Mouse (Mus musculus) frontal cortex, postnatal 10 days (tissue): ENCODE results near the gene Gm10277.

Experiments used
- DNase-seq, 2 experiments: peaks; one replicate each; pipeline ENCODE4 v3.0.0; 2022; ENCODE audit warnings: low spot score in 2 of 2, mixed read lengths in 1 of 2

The Gm10277 gene

DNA sequence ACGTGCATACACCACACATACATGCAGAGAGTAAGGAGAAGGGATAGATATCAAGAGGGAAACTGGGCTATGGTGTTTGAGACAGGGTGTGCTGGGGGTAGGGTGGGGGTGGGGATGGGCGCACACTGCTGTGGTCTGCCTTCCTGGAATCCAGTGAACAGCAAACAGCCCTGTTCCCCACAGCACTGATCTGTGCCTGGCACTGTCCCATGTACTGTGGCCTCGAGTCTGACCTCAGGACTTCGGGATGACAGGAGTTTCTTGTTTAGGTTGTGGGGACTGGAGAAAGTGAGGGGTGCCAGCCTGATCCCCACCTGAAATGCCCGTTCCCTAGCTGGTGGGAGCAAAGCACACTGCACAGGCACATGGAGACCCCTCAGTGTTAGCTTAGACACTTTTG is at the start of gene Gm10277:
TSS of gene Gm10277 (minus strand) at position 41 of the 400 bp plus-strand sequence.
- no peak for DNase-seq

- DNase-seq, result no peak
These were observed 49.2 kb upstream of the Gm10277 start for GRCm38 (mm10) chr11:77836751-77837150.

- no peak for DNase-seq
These were observed 48.7 kb upstream of the Gm10277 start for GRCm38 (mm10) chr11:77836290-77836689.

DNA sequence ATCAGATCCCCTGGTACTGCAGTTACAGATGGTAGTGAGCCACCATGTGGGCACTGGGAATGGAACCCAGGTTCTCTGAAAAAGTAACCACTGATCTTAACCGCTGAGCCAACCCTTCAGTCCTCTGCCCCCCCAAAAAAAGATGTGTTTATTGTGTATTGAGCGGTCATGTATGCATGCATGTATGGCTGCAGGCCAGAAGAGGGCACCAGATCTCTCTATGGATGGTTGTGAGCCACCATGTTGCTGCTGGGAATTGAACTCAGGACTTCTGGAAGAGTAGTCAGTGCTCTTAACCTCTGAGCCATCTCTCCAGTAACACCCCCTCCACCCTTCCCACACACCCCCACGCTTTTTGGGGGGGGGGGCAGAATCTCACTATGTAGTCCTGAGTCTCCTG is 47.6 kb upstream of the Gm10277 start:
- no peak for DNase-seq

GRCm38 (mm10) chr11:77832541-77832940 is 45.0 kb upstream of the Gm10277 start:
- no peak for DNase-seq

- DNase-seq, result no peak
These were observed 43.3 kb upstream of the Gm10277 start for GRCm38 (mm10) chr11:77830875-77831274.

DNA sequence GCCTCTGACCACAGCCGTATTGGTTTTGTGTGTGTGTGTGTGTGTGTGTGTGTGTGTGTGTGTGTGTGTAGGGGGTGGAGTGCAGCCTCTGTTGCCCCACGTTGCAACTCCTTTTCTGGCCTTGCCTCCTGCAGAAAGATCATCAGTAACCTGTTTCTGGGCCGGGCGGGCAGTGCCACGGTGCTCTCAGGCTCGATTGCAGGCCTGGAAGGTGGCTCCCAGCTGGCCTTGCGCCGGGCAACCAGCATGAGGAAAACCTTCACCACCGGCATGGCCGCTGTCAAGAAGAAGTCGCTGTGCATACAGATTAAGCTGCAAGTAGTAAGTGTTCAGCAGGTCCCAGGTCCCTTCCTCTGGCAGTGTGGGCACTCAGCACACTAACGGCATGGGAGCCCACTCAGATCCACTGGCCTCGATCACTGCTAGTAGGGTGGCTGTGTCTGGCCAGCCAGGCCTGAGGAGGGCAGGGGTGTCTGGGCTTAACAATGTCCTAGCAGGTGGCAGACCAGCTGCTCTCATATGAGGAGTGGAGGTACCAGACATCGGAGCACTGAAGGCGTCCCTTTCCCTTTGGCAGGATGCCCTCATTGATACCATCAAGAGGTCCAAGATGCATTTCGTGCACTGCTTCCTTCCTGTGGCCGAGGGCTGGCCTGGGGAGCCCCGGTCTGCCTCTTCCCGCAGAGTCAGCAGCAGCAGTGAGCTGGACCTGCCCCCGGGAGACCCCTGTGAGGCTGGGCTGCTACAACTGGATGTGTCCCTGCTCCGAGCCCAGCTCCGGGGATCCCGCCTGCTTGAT is 41.7 kb upstream of the Gm10277 start:
- no peak for DNase-seq

- no peak for DNase-seq
These were observed 40.6 kb upstream of the Gm10277 start for GRCm38 (mm10) chr11:77828163-77828562.

DNA sequence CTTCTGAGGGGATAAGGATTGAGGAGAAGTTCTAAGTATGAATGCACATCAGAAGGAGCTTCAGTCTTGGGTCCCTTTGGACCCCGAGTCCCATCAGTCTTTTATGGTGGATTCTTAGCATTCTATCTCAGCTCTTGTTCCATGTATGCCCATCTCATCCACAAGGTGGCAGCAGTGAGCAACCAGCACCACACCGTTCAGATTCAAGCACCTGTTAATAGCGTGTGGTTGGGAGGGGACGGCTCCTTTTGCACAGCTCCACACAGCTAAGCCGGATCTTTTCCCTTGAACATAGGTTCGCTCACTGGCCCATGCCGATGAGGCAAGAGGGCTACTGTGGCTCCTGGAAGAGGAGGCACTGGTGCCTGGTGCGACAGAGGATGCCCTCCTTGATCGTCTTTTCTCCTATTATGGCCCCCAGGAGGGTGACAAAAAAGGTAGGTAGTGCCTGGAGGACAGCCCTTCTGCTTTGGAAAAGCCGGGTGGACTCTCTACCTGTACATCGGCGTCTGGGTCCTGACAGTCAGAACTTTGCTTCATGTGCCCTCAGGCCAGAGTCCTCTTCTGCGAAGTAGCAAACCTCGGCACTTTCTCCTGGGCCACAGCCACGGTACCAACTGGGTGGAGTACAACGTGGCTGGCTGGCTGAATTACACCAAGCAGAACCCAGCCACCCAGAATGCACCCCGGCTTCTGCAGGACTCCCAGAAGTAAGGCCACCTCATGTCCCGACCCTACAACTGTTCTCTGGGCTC is 39.9 kb upstream of the Gm10277 start:
- peak in 1 of 2 experiments; percentile 77 for DNase-seq

DNA sequence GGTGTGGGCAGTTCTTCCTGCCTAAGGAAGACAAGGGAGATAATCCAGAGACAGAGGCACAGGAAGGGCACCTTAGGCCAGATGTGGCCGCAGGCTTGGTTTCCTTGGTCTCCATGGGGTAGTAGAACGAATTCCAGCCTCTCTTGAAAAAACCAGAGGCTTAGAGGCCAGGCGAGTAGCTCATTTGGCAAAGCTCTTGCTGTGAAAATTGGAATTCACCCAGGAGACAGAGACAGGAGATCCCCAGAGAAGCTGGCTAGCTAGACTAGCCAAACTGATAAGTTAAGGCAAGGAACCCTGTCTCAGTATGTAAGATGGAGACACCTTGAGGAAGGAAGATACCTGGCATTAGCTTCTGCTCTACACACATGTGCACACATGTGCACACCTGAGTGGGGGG is 38.8 kb upstream of the Gm10277 start:
- DNase-seq, result no peak

DNA sequence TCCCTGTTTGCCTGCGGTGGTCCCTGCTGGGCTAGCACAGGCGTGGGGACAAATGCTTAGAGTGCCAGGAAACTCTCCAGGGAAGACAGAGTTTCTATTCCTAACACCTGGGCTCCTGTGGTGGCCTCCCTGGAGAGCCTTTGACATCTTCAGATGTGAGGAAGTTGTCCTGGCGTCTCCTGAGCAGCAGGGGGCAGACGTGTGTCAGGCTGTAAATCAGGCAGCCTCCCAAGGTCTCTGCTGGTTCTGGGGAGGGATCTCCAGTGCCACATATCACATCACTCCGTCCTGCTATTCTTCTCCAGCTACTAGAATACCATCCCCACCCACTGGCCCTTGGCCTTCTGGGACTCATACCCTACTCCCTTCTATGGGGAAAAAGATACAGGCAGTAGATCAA is 38.3 kb upstream of the Gm10277 start:
- peak in 1 of 2 experiments; percentile 75 for DNase-seq

GRCm38 (mm10) chr11:77822781-77823180 is 35.2 kb upstream of the Gm10277 start:
- peak in 1 of 2 experiments; percentile 67 for DNase-seq

DNA sequence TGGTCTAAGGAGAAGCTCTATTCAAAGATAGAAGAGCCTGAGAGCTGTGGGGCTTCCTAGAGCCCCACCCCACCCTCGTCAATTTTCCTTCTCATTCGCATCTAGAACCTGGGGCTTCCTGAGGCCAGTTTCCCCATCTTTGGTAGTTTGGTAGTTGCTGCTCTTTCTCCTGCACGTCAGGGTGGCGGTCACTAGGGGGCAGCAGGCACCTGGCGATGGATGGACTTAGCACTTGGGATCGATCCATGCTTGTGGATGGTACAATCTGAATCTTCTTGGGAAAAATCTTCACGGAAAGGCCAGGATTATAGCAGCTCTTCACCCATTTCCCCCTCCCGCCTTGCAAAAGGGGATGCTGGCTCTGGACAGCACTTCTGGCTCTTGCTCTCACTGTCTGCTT is 34.1 kb upstream of the Gm10277 start:
- no peak for DNase-seq

GRCm38 (mm10) chr11:77816003-77816402 is 28.5 kb upstream of the Gm10277 start:
- DNase-seq, result no peak

DNA sequence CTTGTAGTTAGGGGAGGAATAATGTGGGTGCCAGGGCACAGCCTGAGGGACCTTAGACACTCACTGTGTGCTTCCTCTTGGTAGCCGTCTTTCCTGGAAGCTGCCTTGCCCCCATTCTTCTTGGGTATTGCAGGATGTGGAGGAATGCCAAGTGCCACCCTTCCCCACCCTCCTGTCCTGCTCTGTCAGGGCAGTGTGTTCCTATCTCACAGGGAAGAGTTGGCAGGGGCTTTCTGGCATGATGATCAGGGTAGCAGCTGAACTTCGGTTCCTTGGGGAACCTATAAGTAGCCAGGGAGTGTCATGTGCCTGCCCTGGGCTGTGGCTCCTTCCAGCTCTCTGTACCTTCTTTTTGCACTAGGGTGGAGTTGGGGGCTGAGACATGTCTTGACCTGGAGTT is 26.4 kb upstream of the Gm10277 start:
- DNase-seq, result no peak

DNA sequence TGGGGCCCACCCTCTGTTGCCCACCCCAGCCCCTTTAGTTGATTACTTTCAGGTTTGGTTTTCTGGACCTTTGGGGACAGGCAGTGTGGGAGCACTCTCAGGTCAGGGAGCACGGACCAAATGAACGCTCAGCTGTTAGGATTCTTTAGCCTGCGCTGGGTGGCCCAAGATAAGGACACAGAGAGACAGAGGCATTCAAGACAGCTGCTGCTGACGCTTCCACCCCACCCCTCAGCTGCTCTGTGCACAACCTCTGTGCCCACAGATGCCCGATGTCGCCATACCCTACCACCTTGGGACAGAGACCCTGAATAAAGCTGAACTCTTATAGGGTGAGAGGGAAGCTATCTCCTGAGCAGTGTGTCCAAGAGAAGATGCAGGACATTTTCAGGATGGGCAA is 22.5 kb upstream of the Gm10277 start:
- DNase-seq, result no peak

DNA sequence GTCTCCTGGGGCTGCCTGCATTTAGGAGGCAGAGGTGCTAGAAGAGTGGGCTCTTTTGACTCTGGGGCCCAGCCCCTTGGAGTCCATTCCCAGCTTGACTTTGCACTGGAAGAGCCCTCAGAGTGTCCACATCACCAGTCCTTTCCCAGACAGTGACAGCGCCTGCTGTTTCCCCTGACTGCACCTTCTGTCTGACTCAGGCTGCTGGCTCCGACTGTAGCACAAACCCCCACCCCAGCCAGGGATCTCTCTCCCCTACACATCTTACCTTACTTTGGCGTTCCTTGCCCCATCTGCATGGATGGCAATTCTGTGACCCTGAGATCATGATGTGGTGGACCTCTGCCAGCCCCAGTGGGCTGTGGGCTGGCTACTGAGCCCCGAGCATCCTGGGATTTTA is 21.7 kb upstream of the Gm10277 start:
- DNase-seq, result no peak

- no peak for DNase-seq
These were observed 20.5 kb upstream of the Gm10277 start for GRCm38 (mm10) chr11:77808051-77808465.

GRCm38 (mm10) chr11:77806855-77807254 is 19.3 kb upstream of the Gm10277 start:
- DNase-seq, result no peak

DNA sequence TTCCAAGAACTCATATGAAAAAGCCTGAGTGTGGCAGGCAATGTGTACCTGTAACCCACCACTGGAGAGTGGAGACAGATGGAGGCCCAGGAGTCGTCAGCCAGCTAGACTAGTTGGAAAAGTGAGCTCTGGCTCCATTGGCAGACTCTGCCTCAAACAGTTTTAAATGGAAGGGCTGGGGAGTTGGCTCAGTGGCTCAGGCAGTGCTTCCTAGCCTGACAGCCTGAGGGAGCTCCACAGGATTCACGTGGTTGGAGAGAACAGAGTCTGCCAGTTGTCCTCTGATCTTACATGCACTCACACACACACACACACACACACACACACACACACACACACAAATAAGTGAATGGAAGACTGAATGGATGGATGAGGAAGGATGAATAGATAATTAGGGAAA is 18.7 kb upstream of the Gm10277 start:
- DNase-seq, result no peak

DNA sequence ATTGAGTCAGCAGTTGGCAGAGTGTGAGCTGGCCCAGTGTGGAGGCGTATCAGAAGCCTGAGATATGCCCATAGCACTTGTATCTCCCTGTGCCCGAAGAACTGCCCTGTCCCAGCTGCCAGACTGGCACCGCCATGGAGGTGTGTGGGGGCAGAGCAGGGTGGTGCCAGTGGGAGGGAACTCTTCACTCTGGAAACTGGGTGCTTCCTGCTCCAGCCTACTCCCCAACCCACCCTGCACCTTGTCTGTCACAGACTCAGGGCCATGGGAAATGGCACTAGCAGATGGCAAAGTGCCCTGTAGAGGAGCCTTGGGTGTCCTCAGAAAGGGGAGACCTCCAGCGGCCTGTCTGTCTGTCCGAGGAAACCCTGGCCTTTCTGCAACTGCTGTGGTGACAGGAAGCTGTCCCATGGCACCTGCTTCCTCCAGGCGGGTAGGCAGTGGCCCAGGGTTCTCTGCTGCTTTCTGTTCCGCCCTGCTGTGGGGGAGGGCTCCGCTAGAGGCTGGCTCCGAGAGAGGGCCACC is 14.9 kb upstream of the Gm10277 start:
- DNase-seq, result no peak

- no peak for DNase-seq
These were observed 13.5 kb upstream of the Gm10277 start for GRCm38 (mm10) chr11:77800869-77801701.
